Mouse (Mus musculus) limb, embryonic 14.5 days (tissue): ENCODE data around the gene Klhl42. TPM values are rescaled to one million over a fixed set of nuclear protein-coding genes. Genes with fewer than 3 reads are reported as not detected.
A peak's percentile ranks its signal among the peaks of the same experiment; 100 is the strongest.

Source experiments
- ATAC-seq: fragments of 200-750 bp; cut with Nextera tagmentation; 2 replicates; pipeline ENCODE4 v1.8.0; 2017; ENCODE audit warnings: low read depth, moderate number of reproducible peaks, moderate TSS enrichment; ENCODE audit not compliant: low FRiP score
- DNase-seq: peaks from one replicate; pipeline ENCODE4 v3.0.0-alpha.2; 2015; ENCODE audit warnings: low spot score
- H3K27ac ChIP-seq: fragments of 300-500 bp; sonication (generic); replicated peaks from 2 replicates; pipeline ENCODE4 v1.5.1; 2014; ENCODE audit warnings: low read depth, mild to moderate bottlenecking, low read length, moderate library complexity, mixed read lengths
- H3K27me3 ChIP-seq: fragments of 300-500 bp; sonication (generic); 2 replicates; pipeline ENCODE4 v1.6.1; 2014; ENCODE audit warnings: low read length, mixed read lengths; ENCODE audit not compliant: control insufficient read depth, insufficient read depth
- H3K36me3 ChIP-seq: fragments of 300-500 bp; sonication (generic); 2 replicates; pipeline ENCODE4 v1.6.1; 2014; ENCODE audit warnings: mild to moderate bottlenecking, low read length, moderate library complexity, mixed read lengths; ENCODE audit not compliant: control insufficient read depth, insufficient read depth
- H3K4me1 ChIP-seq: fragments of 300-500 bp; sonication (generic); 2 replicates; pipeline ENCODE4 v1.6.1; 2014; ENCODE audit warnings: antibody characterized with exemption, low read length, mixed read lengths; ENCODE audit not compliant: control insufficient read depth, insufficient read depth
- H3K4me2 ChIP-seq: fragments of 300-500 bp; sonication (generic); replicated peaks from 2 replicates; pipeline ENCODE4 v1.6.1; 2014; ENCODE audit warnings: low read depth, mild to moderate bottlenecking, low read length, moderate library complexity; ENCODE audit not compliant: severe bottlenecking
- H3K4me3 ChIP-seq: fragments of 300-500 bp; sonication (generic); replicated peaks from 2 replicates; pipeline ENCODE4 v1.5.1; 2014; ENCODE audit warnings: low read length
- H3K9ac ChIP-seq: fragments of 300-500 bp; sonication (generic); 2 replicates; pipeline ENCODE4 v1.6.1; 2014; ENCODE audit warnings: mild to moderate bottlenecking, low read depth, low read length, moderate library complexity; ENCODE audit not compliant: severe bottlenecking
- H3K9me3 ChIP-seq: fragments of 300-500 bp; sonication (generic); 2 replicates; pipeline ENCODE4 v1.6.1; 2016; ENCODE audit warnings: low read length; ENCODE audit not compliant: control insufficient read depth
- POLR2A ChIP-seq: fragments of 200-500 bp; IDR thresholded peaks from 2 replicates; pipeline ENCODE4 v1.8.0; 2012; ENCODE audit warnings: inconsistent platforms, mild to moderate bottlenecking, moderate library complexity, borderline replicate concordance; ENCODE audit not compliant: insufficient read depth, insufficient read length; ENCODE audit errors: extremely low read depth
- WGBS: fragments of 180-500 bp; shearing (Covaris S2); extraction: QIAGEN DNeasy Blood & Tissue Kit; methylation state at CpG from one replicate; pipeline ENCODE4 v1.1.7; 2014; 5-methylcytosine and 5-hydroxymethylcytosine counted together
- polyA plus RNA-seq, 2 experiments: library from polyadenylated mRNA; depleted of rRNA in 1 of 2; stranded (reverse) in 1 of 2; unstranded in 1 of 2; fragments of >200 nt; fragmentation: Nextera tagmentation in 1 of 2; extraction: Ambion mirVana in 1 of 2; gene quantifications; 2 replicates each; pipeline versions ENCODE4 v1.2.1 to v1.2.3; 2012 to 2014

Klhl42 gene
- polyA plus RNA-seq (2012; rRNA removed): 10.4 and 12.6 TPM in 2 replicates
- polyA plus RNA-seq (2014; fragmentation: Nextera tagmentation; extraction: Ambion mirVana): 16.5 and 16.9 TPM in 2 replicates

GRCm38 (mm10) chr6:147091136-147092120, at the start of gene Klhl42:
TSS of gene Klhl42 (plus strand) at chr6:147091379.
- peak within 1 kb of the TSS; percentile 85 for H3K27ac ChIP-seq
- H3K27me3 ChIP-seq: no peaks in the 10 kb centered on the region
- TF ChIP-seq POLR2A: peak; percentile 55; the same call in 1 of the 2 replicates
- H3K36me3 ChIP-seq: peaks cover 11% of the 10 kb centered on the region
- under 1% methylated on average over 70 of the region's 99 CpGs for WGBS
- peak within 1 kb of the TSS; percentile 98 for H3K4me2 ChIP-seq
- peaks cover 23% of the 10 kb centered on the region for H3K4me1 ChIP-seq
- H3K9me3 ChIP-seq: no peaks in the 10 kb centered on the region
- peak within 1 kb of the TSS; percentile 90 for H3K9ac ChIP-seq
- ATAC-seq (peak; percentile 91), DNase-seq (peak; percentile 58)
- H3K4me3 ChIP-seq: peak within 1 kb of the TSS; percentile 85

DNA sequence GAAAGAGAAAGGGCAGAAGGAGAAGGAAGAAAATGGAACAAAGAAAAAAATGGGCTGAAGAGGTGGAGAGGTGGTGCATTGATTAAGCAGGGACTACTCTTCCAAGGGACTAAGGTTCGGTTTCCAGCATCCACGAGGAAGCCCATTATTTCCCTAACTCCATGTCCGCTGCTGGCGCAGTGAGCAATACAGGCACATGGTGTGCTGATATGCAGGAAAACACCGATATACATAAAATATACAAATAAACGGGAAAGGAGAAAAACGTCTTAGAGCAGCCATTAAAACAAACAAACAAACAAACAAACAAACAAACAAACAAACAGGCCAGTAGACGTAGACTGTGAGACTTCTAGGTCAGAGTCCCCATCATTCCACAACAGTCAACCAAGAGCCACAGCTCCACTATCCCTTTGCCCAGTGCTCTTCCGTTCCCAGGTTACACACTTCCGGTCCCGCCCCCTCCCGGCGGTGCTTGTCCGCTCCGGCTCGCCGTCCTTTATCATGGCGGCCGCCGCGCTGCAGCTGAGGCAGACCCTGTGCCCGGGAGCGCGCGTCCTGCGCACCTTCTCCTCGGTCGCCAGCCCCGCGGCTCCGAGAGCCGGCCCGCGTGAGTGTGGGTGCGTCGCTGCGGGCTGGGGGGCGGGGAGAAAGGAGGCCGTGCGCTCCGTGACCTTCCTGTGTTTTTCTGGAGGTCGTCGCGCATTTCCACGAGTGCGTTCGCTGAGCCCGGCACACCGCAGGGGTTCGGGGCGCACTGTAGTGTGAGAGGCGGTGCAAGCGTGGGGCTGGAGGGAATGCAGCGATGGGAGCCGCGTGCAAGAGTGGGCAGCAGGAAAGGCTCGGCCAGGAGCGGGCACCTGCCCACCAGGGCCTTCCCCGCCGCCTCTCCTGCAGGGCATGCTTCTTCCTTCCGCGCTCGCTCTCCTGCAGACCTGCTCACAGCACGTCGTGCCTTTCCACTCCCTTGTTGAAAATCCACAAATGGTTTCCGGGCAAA, 48.6 kb upstream of the Klhl42 start, which contains the start of gene Mrps35:
Gene Mrps35, plus strand, starts transcription at position 474 of the 1,000 bp plus-strand sequence.
- Histone ChIP-seq H3K4me3 (peak within 1 kb of the TSS; percentile 89), H3K4me1 (peaks cover 8% of the 10 kb centered on the region), H3K9me3 (no peaks in the 10 kb centered on the region), H3K27ac (peak within 1 kb of the TSS; percentile 79), H3K9ac (peak within 1 kb of the TSS; percentile 93), H3K4me2 (peak within 1 kb of the TSS; percentile 64), H3K36me3 (peaks cover 13% of the 10 kb centered on the region), H3K27me3 (no peaks in the 10 kb centered on the region)
- ATAC-seq (peak; percentile 99), DNase-seq (peak; percentile 91)
- 0 out of 2 replicates have a peak, but pooled peaks have one; percentile 72 for TF ChIP-seq POLR2A
- 3% methylated on average over 63 of the region's 66 CpGs for WGBS

DNA sequence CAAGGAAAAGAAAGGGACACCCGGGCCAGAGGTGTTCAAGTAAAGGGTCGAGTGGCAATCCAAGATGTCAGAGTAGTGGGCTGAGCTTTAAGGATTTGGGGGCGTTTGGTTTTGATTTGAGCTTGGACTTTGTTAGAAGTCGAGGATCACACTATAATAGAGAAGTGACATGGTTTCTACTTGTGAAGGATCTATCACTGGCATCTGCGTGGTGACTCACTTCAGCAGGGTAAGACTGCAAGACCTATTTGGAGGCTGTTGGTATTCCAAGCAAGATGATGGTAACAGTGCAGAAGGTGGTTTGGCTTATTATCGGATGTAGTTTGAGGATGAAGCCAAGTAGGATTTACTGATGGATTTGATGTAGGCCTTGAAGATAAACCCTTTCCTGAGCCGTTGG, 47.5 kb upstream of the Klhl42 start:
- WGBS: 48% methylated on average over 7 of the region's 7 CpGs
- TF ChIP-seq POLR2A: no peak
- DNase-seq (no peak), ATAC-seq (no peak)
- H3K9ac ChIP-seq: peak overlapping the region; percentile 93; the same call in 1 of the 2 replicates
- H3K27me3 ChIP-seq: no peaks in the 10 kb centered on the region
- peak overlapping the region; percentile 64 for H3K4me2 ChIP-seq
- H3K4me3 ChIP-seq: peak overlapping the region; percentile 89
- H3K9me3 ChIP-seq: no peaks in the 10 kb centered on the region
- H3K27ac ChIP-seq: no peak overlapping the region
- peaks cover 8% of the 10 kb centered on the region for H3K4me1 ChIP-seq
- H3K36me3 ChIP-seq: peaks cover 23% of the 10 kb centered on the region

- no peak overlapping the region for H3K4me2 ChIP-seq
- TF ChIP-seq POLR2A: no peak
- 90% methylated on average over 13 of the region's 13 CpGs for WGBS
- no peaks in the 10 kb centered on the region for H3K27me3 ChIP-seq
- peaks cover 64% of the 10 kb centered on the region for H3K36me3 ChIP-seq
- H3K4me1 ChIP-seq: no peaks in the 10 kb centered on the region
- DNase-seq (no peak), ATAC-seq (no peak)
- H3K27ac ChIP-seq: no peak overlapping the region
- H3K9ac ChIP-seq: no peak overlapping the region
- no peaks in the 10 kb centered on the region for H3K9me3 ChIP-seq
- H3K4me3 ChIP-seq: no peak overlapping the region
Observed at GRCm38 (mm10) chr6:147049239-147049805, 41.9 kb upstream of the Klhl42 start.
